Mouse (Mus musculus) cerebellum, postnatal 4 days (tissue): ENCODE measurements around the gene Il13.

Experiments
- DNase-seq, 2 experiments: peaks; one replicate each; pipeline ENCODE4 v3.0.0; 2022; ENCODE audit warnings: low spot score in 2 of 2, mixed read lengths in 1 of 2

Gene Il13

GRCm38 (mm10) chr11:53585510-53585909 lies 49.0 kb downstream of the Il13 start:
- no peak for DNase-seq

- no peak for DNase-seq
These were observed 49.7 kb downstream of the Il13 start for GRCm38 (mm10) chr11:53584849-53585248.

GRCm38 (mm10) chr11:53583151-53583550 lies 51.4 kb downstream of the Il13 start:
- no peak for DNase-seq
